Mouse (Mus musculus) MEL (cell line): ENCODE data around the gene Cxcl3. TPM values are rescaled to one million over a fixed set of nuclear protein-coding genes. Genes with fewer than 3 reads are reported as not detected.
A peak's percentile ranks its signal among the peaks of the same experiment; 100 is the strongest.

Source experiments
- DNase-seq: peaks from one replicate; pipeline ENCODE4 v3.0.0; 2011; ENCODE audit warnings: low read depth, low spot score
- H3K27ac ChIP-seq: 2 replicates; pipeline ENCODE4 v1.5.1; 2012; ENCODE audit warnings: low read depth, mild to moderate bottlenecking, control low read depth, low read length, moderate library complexity; ENCODE audit not compliant: control insufficient read depth
- H3K27me3 ChIP-seq, 2 experiments: fragments of 150-350 bp in 1 of 2; sonication (generic) in 1 of 2; 2 replicates each; pipeline ENCODE4 v1.6.1; 2012; ENCODE audit warnings: low read length in 2 of 2, mild to moderate bottlenecking in 2 of 2, improper control_type of control experiment in 1 of 2, moderate library complexity in 1 of 2; ENCODE audit not compliant: insufficient read depth in 2 of 2, control insufficient read depth in 1 of 2
- H3K36me3 ChIP-seq, 2 experiments: 2 replicates each; pipeline ENCODE4 v1.6.1; 2012 to 2014; ENCODE audit warnings: low read length in 2 of 2, improper control_type of control experiment in 1 of 2, inconsistent platforms in 1 of 2, mild to moderate bottlenecking in 1 of 2; ENCODE audit not compliant: insufficient read depth in 2 of 2, control insufficient read depth in 1 of 2
- H3K4me1 ChIP-seq, 2 experiments: fragments of 150-350 bp in 1 of 2; sonication (generic) in 1 of 2; 2 replicates each; pipeline ENCODE4 v1.6.1; 2012; ENCODE audit warnings: low read length in 2 of 2, improper control_type of control experiment in 1 of 2, mild to moderate bottlenecking in 1 of 2; ENCODE audit not compliant: insufficient read depth in 2 of 2, control insufficient read depth in 1 of 2
- H3K4me3 ChIP-seq, 2 experiments: fragments of 150-350 bp in 1 of 2; sonication (generic) in 1 of 2; 2 replicates each; pipeline ENCODE4 v1.5.1; 2012; ENCODE audit warnings: low read depth in 2 of 2, low read length in 2 of 2, mild to moderate bottlenecking in 2 of 2, moderate library complexity in 2 of 2, control low read depth in 1 of 2, improper control_type of control experiment in 1 of 2; ENCODE audit not compliant: control insufficient read depth in 1 of 2, insufficient read depth in 1 of 2
- H3K79me2 ChIP-seq: 2 replicates; pipeline ENCODE4 v1.6.1; 2012; ENCODE audit warnings: mild to moderate bottlenecking, low read length, moderate library complexity; ENCODE audit not compliant: control insufficient read depth, poor library complexity, insufficient read depth
- H3K9ac ChIP-seq: 2 replicates; pipeline ENCODE4 v1.6.1; 2012; ENCODE audit warnings: low read depth, mild to moderate bottlenecking, control low read depth, low read length, moderate library complexity; ENCODE audit not compliant: control insufficient read depth, poor library complexity, severe bottlenecking
- H3K9me3 ChIP-seq: fragments of 150-350 bp; sonication (generic); replicated peaks from 2 replicates; pipeline ENCODE4 v1.6.1; 2012; ENCODE audit warnings: mild to moderate bottlenecking, low read length, improper control_type of control experiment, moderate library complexity; ENCODE audit not compliant: insufficient read depth
- BHLHE40 ChIP-seq: IDR thresholded peaks from 2 replicates; pipeline ENCODE4 v1.6.1; 2012; ENCODE audit warnings: low read depth, mild to moderate bottlenecking, inconsistent platforms, low read length, improper control_type of control experiment, borderline replicate concordance
- CHD1 ChIP-seq: IDR thresholded peaks from 2 replicates; pipeline ENCODE4 v1.6.1; 2012; ENCODE audit warnings: low read depth, mild to moderate bottlenecking, inconsistent platforms, low read length, improper control_type of control experiment
- CHD2 ChIP-seq: IDR thresholded peaks from 2 replicates; pipeline ENCODE4 v1.6.1; 2011; ENCODE audit warnings: low read length, improper control_type of control experiment
- CTCF ChIP-seq, 3 experiments: IDR thresholded peaks in 2 of 3; conservative IDR thresholded peaks in 1 of 3; 2 replicates each; pipeline ENCODE4 v1.5.1; 2011 to 2012; ENCODE audit warnings: low read length in 3 of 3, low read depth in 2 of 3, mild to moderate bottlenecking in 2 of 3, improper control_type of control experiment in 1 of 3, inconsistent platforms in 1 of 3, mixed read lengths in 1 of 3, moderate library complexity in 1 of 3; ENCODE audit not compliant: control insufficient read depth in 1 of 3, insufficient read depth in 1 of 3, poor library complexity in 1 of 3, severe bottlenecking in 1 of 3
- E2F4 ChIP-seq: IDR thresholded peaks from 2 replicates; pipeline ENCODE4 v1.6.1; 2011; ENCODE audit warnings: low read depth, low read length, improper control_type of control experiment, borderline replicate concordance
- EP300 ChIP-seq, 2 experiments: IDR thresholded peaks; 2 replicates each; pipeline ENCODE4 v1.6.1; 2011; ENCODE audit warnings: improper control_type of control experiment in 2 of 2, low read length in 2 of 2, low read depth in 1 of 2, mild to moderate bottlenecking in 1 of 2
- ETS1 ChIP-seq: IDR thresholded peaks from 2 replicates; pipeline ENCODE4 v1.6.1; 2012; ENCODE audit warnings: low read depth, mild to moderate bottlenecking, inconsistent platforms, low read length, improper control_type of control experiment, moderate library complexity
- GABPA ChIP-seq: IDR thresholded peaks from 2 replicates; pipeline ENCODE4 v1.6.1; 2012; ENCODE audit warnings: low read depth, mild to moderate bottlenecking, inconsistent platforms, low read length, improper control_type of control experiment, moderate library complexity
- KAT2A ChIP-seq: conservative IDR thresholded peaks from 2 replicates; pipeline ENCODE4 v1.6.1; 2012; ENCODE audit warnings: low read depth, low read length, improper control_type of control experiment, inconsistent platforms
- MAX ChIP-seq: IDR thresholded peaks from 2 replicates; pipeline ENCODE4 v1.6.1; 2011; ENCODE audit warnings: low read length, improper control_type of control experiment
- MAZ ChIP-seq: IDR thresholded peaks from 2 replicates; pipeline ENCODE4 v1.6.1; 2012; ENCODE audit warnings: low read depth, mild to moderate bottlenecking, inconsistent platforms, low read length, improper control_type of control experiment
- MEF2A ChIP-seq: IDR thresholded peaks from 2 replicates; pipeline ENCODE4 v1.6.1; 2014; ENCODE audit warnings: low read depth, mild to moderate bottlenecking, inconsistent platforms, low read length, improper control_type of control experiment; ENCODE audit not compliant: poor library complexity, insufficient replicate concordance, severe bottlenecking; ENCODE audit errors: extremely low read depth
- MYC ChIP-seq: IDR thresholded peaks from 2 replicates; pipeline ENCODE4 v1.6.1; 2011; ENCODE audit warnings: low read depth, mild to moderate bottlenecking, low read length, improper control_type of control experiment, moderate library complexity
- POLR2A ChIP-seq, 2 experiments: IDR thresholded peaks; 2 replicates each; pipeline ENCODE4 v1.6.1; 2011 to 2012; ENCODE audit warnings: low read length in 2 of 2, mild to moderate bottlenecking in 2 of 2, control low read depth in 1 of 2, improper control_type of control experiment in 1 of 2, low read depth in 1 of 2, moderate library complexity in 1 of 2; ENCODE audit not compliant: control insufficient read depth in 1 of 2, insufficient read depth in 1 of 2, poor library complexity in 1 of 2
- POLR2AphosphoS5 ChIP-seq: IDR thresholded peaks from 2 replicates; pipeline ENCODE4 v1.6.1; 2012; ENCODE audit warnings: low read depth, borderline replicate concordance, mild to moderate bottlenecking, inconsistent platforms, low read length, moderate library complexity, mixed read lengths
- TAL1 ChIP-seq: IDR thresholded peaks from 2 replicates; pipeline ENCODE4 v1.6.1; 2012; ENCODE audit warnings: mild to moderate bottlenecking, inconsistent platforms, low read length, moderate library complexity, mixed read lengths
- TCF12 ChIP-seq: IDR thresholded peaks from 2 replicates; pipeline ENCODE4 v1.6.1; 2014; ENCODE audit warnings: low read depth, mild to moderate bottlenecking, inconsistent platforms, low read length, improper control_type of control experiment, moderate library complexity
- USF2 ChIP-seq, 2 experiments: IDR thresholded peaks; 2 replicates each; pipeline ENCODE4 v1.6.1; 2011 to 2012; ENCODE audit warnings: improper control_type of control experiment in 2 of 2, low read length in 2 of 2, borderline replicate concordance in 1 of 2, inconsistent platforms in 1 of 2, low read depth in 1 of 2, mild to moderate bottlenecking in 1 of 2; ENCODE audit not compliant: insufficient read depth in 1 of 2
- ZC3H11A ChIP-seq: IDR thresholded peaks from 2 replicates; pipeline ENCODE4 v1.6.1; 2012; ENCODE audit warnings: low read depth, mild to moderate bottlenecking, inconsistent platforms, low read length, improper control_type of control experiment
- ZKSCAN1 ChIP-seq: IDR thresholded peaks from 2 replicates; pipeline ENCODE4 v1.6.1; 2012; ENCODE audit warnings: low read depth, mild to moderate bottlenecking, inconsistent platforms, low read length, improper control_type of control experiment, moderate library complexity
- polyA plus RNA-seq, 2 experiments: library from polyadenylated mRNA; stranded (reverse) in 1 of 2; unstranded in 1 of 2; fragments of >175 nt in 1 of 2; fragments of >200 nt in 1 of 2; gene quantifications; 2 replicates each; pipeline versions ENCODE4 v1.2.1 to v1.2.4; 2012; ENCODE audit warnings: low replicate concordance in 2 of 2, low read depth in 1 of 2; ENCODE audit not compliant: insufficient read length in 2 of 2, insufficient read depth in 1 of 2, missing spikeins in 1 of 2
- total RNA-seq: library from RNA; depleted of rRNA; stranded (reverse); fragments of 300-350 nt; gene quantifications from 2 replicates; pipeline ENCODE4 v1.2.3, GENCODE M21; 2012

Cxcl3 gene
- total and polyA plus RNA-seq, 3 experiments, result not detected

DNA sequence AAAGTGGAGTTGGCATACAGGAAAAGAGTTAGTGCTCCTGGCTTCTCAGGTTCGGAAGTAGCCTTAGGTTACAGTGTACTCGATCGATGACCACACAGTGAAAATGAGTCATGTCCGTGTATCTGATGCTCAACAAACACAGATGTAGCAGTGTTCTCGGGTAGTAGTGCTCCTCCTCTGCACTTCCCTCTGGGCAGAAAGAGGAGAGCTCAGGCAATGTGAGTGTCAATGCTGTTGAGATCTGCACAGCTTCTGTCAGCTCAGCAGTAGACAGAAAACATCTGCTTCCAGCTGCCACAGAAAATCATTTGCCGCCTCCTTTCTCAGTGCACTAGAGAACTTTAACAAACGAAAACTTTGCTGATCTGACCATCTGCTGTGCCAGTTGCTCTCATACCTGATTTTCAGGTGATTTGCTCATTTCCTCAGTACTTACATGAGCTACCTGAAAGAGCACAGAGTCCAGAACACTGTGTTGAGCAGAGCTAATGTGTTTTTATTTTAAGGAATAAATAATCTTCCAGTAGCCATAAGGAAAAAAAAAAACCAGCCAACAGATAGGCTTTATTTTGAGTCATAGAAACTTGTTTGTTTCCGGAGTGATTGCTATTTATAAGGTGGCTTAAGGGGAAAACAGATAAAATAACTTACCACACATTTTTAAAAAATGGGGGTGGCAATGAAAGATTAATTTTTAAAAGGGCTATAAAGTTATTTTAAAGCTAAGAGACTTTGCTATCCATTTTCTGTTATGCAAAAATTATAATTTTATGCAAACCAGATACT is 19.9 kb upstream of the Cxcl3 start (continued):
- TF ChIP-seq MEF2A (peak; percentile 91; the same call in 1 of the 2 replicates), MYC (no peak), ZKSCAN1 (no peak)

GRCm38 (mm10) chr5:90768218-90768617 is 17.7 kb upstream of the Cxcl3 start, which contains the start of gene Ppbp:
TSS of gene Ppbp (plus strand) at chr5:90768518.
- H3K27me3 ChIP-seq, result no peaks in the 10 kb centered on the region
- H3K36me3 ChIP-seq, result peaks cover 0 to 20% of the 10 kb centered on the region in 2 experiments; a peak in 2 of 4 replicates
- no peak for TF ChIP-seq EP300 (IDR thresholded peaks at IDR 0.05; ENCODE audit: low read depth in 1 of 2, low read length in 2 of 2)
- TF ChIP-seq E2F4, result no peak
- TF ChIP-seq MAZ, result no peak
- no peak for TF ChIP-seq CHD2
- TF ChIP-seq KAT2A, result no peak
- TF ChIP-seq CTCF (IDR thresholded peaks at IDR 0.05 in 2 of 3, conservative IDR thresholded peaks at IDR 0.05 in 1 of 3; ENCODE audit: control insufficient read depth in 1 of 3, insufficient read depth in 1 of 3, low read depth in 2 of 3, low read length in 3 of 3, poor library complexity in 1 of 3, severe bottlenecking in 1 of 3), result no peak
- TF ChIP-seq CHD1, result no peak
- no peak for TF ChIP-seq POLR2A (IDR thresholded peaks at IDR 0.05; ENCODE audit: control insufficient read depth in 1 of 2, insufficient read depth in 1 of 2, low read depth in 1 of 2, low read length in 2 of 2, poor library complexity in 1 of 2)
- TF ChIP-seq MAX, result no peak
- no peak for TF ChIP-seq BHLHE40
- TF ChIP-seq POLR2AphosphoS5, result no peak
- TF ChIP-seq ZC3H11A, result no peak
- TF ChIP-seq ETS1, result no peak
- TF ChIP-seq USF2 (IDR thresholded peaks at IDR 0.05; ENCODE audit: borderline replicate concordance in 1 of 2, insufficient read depth in 1 of 2, low read depth in 1 of 2, low read length in 2 of 2), result no peak
- no peak for TF ChIP-seq MYC
- no peak for TF ChIP-seq TAL1
- no peak for TF ChIP-seq GABPA
- no peak for TF ChIP-seq TCF12
- TF ChIP-seq, all 39 proteins: peak for 0
- no peaks in the 10 kb centered on the region for H3K9me3 ChIP-seq
- no peak within 1 kb of the TSS for H3K4me3 ChIP-seq
- no peak within 1 kb of the TSS for H3K9ac ChIP-seq
- H3K4me1 ChIP-seq, result peaks cover 4 to 17% of the 10 kb centered on the region in 2 experiments
- peaks cover 2% of the 10 kb centered on the region; the same call in 1 of the 2 replicates for H3K79me2 ChIP-seq
- H3K27ac ChIP-seq, result no peak within 1 kb of the TSS
- no peak for DNase-seq
